Mouse (Mus musculus) embryonic facial prominence, embryonic 10.5 days (tissue): ENCODE data around the gene Itpk1. TPM values are rescaled to one million over a fixed set of nuclear protein-coding genes. Genes with fewer than 3 reads are reported as not detected.
A peak's percentile ranks its signal among the peaks of the same experiment; 100 is the strongest.
"Not testable (repeated sequence)": the region's sequence is repeated elsewhere in the genome, so short reads cannot be mapped to it uniquely, and the experiment has no call there.

Experiments used
- DNase-seq: peaks from one replicate; pipeline ENCODE4 v3.0.0-alpha.2; 2017; ENCODE audit warnings: low spot score
- H3K27ac ChIP-seq: fragments of 300-500 bp; sonication (generic); replicated peaks from 2 replicates; pipeline ENCODE4 v1.5.1; 2016; ENCODE audit warnings: mild to moderate bottlenecking
- H3K27me3 ChIP-seq: fragments of 300-500 bp; sonication (generic); replicated peaks from 2 replicates; pipeline ENCODE4 v1.6.1; 2016; ENCODE audit warnings: low read depth, mild to moderate bottlenecking; ENCODE audit not compliant: poor library complexity, severe bottlenecking
- H3K36me3 ChIP-seq: fragments of 300-500 bp; sonication (generic); replicated peaks from 2 replicates; pipeline ENCODE4 v1.6.1; 2016; ENCODE audit warnings: mild to moderate bottlenecking, moderate library complexity
- H3K4me1 ChIP-seq: fragments of 300-500 bp; sonication (generic); 2 replicates; pipeline ENCODE4 v1.6.1; 2016
- H3K4me3 ChIP-seq: fragments of 300-500 bp; sonication (generic); 2 replicates; pipeline ENCODE4 v1.5.1; 2016; ENCODE audit warnings: mild to moderate bottlenecking, moderate library complexity
- H3K9me3 ChIP-seq: fragments of 300-500 bp; sonication (generic); 2 replicates; pipeline ENCODE4 v1.6.1; 2016; ENCODE audit warnings: mild to moderate bottlenecking
- WGBS: fragments of 180-500 bp; shearing (Covaris S2); methylation state at CpG from one replicate; pipeline ENCODE4 v1.1.7; 2016; 5-methylcytosine and 5-hydroxymethylcytosine counted together
- polyA plus RNA-seq: library from polyadenylated mRNA; unstranded; fragments of >200 nt; fragmentation: Nextera tagmentation; extraction: Ambion mirVana; gene quantifications from 2 replicates; pipeline ENCODE4 v1.2.1, GENCODE M21; 2016

Gene Itpk1
- polyA plus RNA-seq, 1 experiment from 2014 or later = 13.7 TPM

DNA sequence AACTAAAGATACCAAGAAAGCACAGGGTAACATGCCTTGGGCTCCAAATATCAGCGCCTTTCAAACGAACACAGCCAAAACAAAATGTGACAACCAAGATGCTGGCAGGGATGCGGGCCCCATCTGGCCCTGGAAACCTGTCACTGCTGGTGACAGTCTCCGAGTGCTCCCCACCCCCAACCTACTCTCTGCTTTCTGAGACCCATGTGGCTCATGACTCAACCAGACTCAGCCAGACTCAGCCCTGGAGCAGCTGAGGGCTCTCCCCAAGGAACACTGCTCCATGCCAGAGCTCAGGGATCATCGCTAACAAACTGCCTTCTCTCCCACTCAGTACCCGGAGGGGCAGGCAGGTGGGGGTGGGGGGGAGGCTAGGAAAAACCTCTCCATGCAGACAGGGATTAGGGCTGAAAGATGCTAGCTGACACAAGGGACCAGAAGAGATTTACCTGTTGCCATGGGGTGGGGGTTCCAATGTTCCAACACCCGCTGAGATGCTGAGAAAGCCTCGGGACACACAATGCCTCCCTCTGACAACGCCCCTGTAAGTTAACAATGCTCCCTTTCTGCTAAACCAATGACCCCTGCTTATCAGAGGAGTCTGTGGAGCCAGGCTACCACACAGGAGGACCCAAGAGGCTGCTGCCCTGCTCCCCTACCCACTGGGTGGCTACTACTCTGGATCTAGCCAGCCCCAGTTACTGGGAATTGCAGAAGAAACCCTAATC is 64.1 kb downstream of the Itpk1 start:
- no peaks in the 10 kb centered on the region for H3K36me3 ChIP-seq
- 30% methylated on average over 9 of the region's 9 CpGs for WGBS
- peaks cover 37% of the 10 kb centered on the region for H3K4me1 ChIP-seq
- peak overlapping the region; percentile 60 for H3K27ac ChIP-seq
- DNase-seq = no peak
- no peaks in the 10 kb centered on the region for H3K27me3 ChIP-seq
- no peak overlapping the region for H3K4me3 ChIP-seq
- H3K9me3 ChIP-seq = no peaks in the 10 kb centered on the region

DNA sequence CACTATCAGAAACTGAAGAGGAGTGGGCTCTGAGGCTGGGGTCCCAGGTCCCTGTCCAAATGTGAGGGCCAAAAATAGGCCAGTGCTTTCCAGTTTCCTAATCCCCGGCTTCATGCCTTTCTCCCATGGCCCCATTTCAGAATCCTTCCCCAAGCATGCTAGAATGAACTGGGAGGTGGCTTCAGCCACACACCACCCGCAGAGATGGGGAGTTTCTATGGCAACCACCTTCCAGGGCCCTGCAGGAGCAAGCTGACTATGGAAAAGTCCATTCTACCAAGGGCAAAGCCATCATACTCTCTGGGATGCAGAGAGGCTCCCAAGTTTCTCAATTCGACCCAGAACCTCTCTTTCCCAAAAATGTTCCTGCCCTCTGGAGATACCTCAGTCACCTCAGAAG is 65.9 kb downstream of the Itpk1 start:
- H3K4me1 ChIP-seq = peaks cover 45% of the 10 kb centered on the region
- 0 out of 2 replicates have a peak overlapping the region, but pooled peaks have one; percentile 21 for H3K27ac ChIP-seq

DNA sequence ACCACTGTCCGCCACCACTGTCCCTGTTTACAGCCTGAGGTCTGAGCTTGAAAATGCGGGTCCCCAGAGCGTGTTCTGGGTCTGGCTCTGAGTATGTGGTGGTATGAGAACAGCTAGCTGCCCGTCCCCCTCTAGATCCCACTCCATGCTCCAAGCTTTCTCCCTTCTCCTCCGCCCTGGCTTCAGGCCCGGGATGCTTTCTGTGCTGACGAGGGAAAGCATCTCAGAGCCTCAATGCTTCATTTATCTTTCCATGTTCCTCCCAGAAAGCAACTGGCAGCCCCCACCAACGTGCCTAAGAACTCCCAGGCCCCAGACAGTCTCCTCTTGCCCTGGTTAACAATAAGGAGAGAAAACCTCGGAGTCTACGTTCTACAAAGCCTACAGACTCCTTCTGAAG is 67.5 kb downstream of the Itpk1 start:
- Histone ChIP-seq H3K36me3 (no peaks in the 10 kb centered on the region), H3K9me3 (no peaks in the 10 kb centered on the region), H3K4me1 (peaks cover 55% of the 10 kb centered on the region), H3K27ac (no peak overlapping the region), H3K27me3 (no peaks in the 10 kb centered on the region), H3K4me3 (no peak overlapping the region)
- WGBS = 87% methylated on average over 10 of the region's 10 CpGs
- DNase-seq = no peak

More for the DNA sequence above, 65.9 kb downstream of the Itpk1 start:
- Histone ChIP-seq H3K9me3 (no peaks in the 10 kb centered on the region), H3K4me3 (no peak overlapping the region), H3K27me3 (no peaks in the 10 kb centered on the region), H3K36me3 (no peaks in the 10 kb centered on the region)
- WGBS = 67% methylated on average over 3 of the region's 3 CpGs
- DNase-seq = no peak

- H3K4me1 ChIP-seq = peaks cover 31% of the 10 kb centered on the region
- DNase-seq = no peak
- no peak overlapping the region for H3K27ac ChIP-seq
- H3K36me3 ChIP-seq = no peaks in the 10 kb centered on the region
- no peaks in the 10 kb centered on the region for H3K9me3 ChIP-seq
- H3K4me3 ChIP-seq = no peak overlapping the region
- 81% methylated on average over 20 of the region's 20 CpGs for WGBS
- no peaks in the 10 kb centered on the region for H3K27me3 ChIP-seq
Observed at GRCm38 (mm10) chr12:102634436-102635050, 70.2 kb downstream of the Itpk1 start.

- 53% methylated on average over 4 of the region's 4 CpGs for WGBS
- H3K36me3 ChIP-seq = no peaks in the 10 kb centered on the region
Observed at GRCm38 (mm10) chr12:102633083-102633501, 71.6 kb downstream of the Itpk1 start.

GRCm38 (mm10) chr12:102631690-102632089 is 73.0 kb downstream of the Itpk1 start:
- no peak overlapping the region for H3K4me3 ChIP-seq
- H3K36me3 ChIP-seq = no peaks in the 10 kb centered on the region
- no peaks in the 10 kb centered on the region for H3K27me3 ChIP-seq
- 83% methylated on average over 8 of the region's 8 CpGs for WGBS
- no peak for DNase-seq
- H3K9me3 ChIP-seq = no peaks in the 10 kb centered on the region
- H3K27ac ChIP-seq = no peak overlapping the region
- H3K4me1 ChIP-seq = peaks cover 26% of the 10 kb centered on the region

More at GRCm38 (mm10) chr12:102633083-102633501, 71.6 kb downstream of the Itpk1 start:
- H3K4me3 ChIP-seq = no peak overlapping the region
- no peak overlapping the region; the same call in 1 of the 2 replicates for H3K27ac ChIP-seq
- H3K4me1 ChIP-seq = peaks cover 22% of the 10 kb centered on the region
- no peaks in the 10 kb centered on the region for H3K9me3 ChIP-seq
- no peak for DNase-seq
- no peaks in the 10 kb centered on the region for H3K27me3 ChIP-seq

- DNase-seq, H3K4me3 ChIP-seq, H3K27ac ChIP-seq, H3K36me3 ChIP-seq, H3K27me3 ChIP-seq, H3K9me3 ChIP-seq: not testable (repeated sequence)
- 96% methylated on average over 9 of the region's 9 CpGs for WGBS
- peaks cover 29% of the 10 kb centered on the region for H3K4me1 ChIP-seq
Observed at GRCm38 (mm10) chr12:102630471-102630870, 74.3 kb downstream of the Itpk1 start.

GRCm38 (mm10) chr12:102628221-102628620 is 76.5 kb downstream of the Itpk1 start:
- no peak for DNase-seq
- Histone ChIP-seq H3K9me3 (no peaks in the 10 kb centered on the region), H3K36me3 (no peaks in the 10 kb centered on the region), H3K4me1 (peaks cover 23% of the 10 kb centered on the region), H3K27me3 (no peaks in the 10 kb centered on the region), H3K27ac (no peak overlapping the region), H3K4me3 (no peak overlapping the region)
- WGBS = 88% methylated on average over 9 of the region's 9 CpGs

- 88% methylated on average over 5 of the region's 5 CpGs for WGBS
- no peak overlapping the region for H3K27ac ChIP-seq
- H3K4me1 ChIP-seq = peaks cover 23% of the 10 kb centered on the region
- H3K4me3 ChIP-seq = no peak overlapping the region
- H3K36me3 ChIP-seq = no peaks in the 10 kb centered on the region
- H3K9me3 ChIP-seq = no peaks in the 10 kb centered on the region
- H3K27me3 ChIP-seq = no peaks in the 10 kb centered on the region
- no peak for DNase-seq
Observed at GRCm38 (mm10) chr12:102627545-102627944, 77.2 kb downstream of the Itpk1 start.

DNA sequence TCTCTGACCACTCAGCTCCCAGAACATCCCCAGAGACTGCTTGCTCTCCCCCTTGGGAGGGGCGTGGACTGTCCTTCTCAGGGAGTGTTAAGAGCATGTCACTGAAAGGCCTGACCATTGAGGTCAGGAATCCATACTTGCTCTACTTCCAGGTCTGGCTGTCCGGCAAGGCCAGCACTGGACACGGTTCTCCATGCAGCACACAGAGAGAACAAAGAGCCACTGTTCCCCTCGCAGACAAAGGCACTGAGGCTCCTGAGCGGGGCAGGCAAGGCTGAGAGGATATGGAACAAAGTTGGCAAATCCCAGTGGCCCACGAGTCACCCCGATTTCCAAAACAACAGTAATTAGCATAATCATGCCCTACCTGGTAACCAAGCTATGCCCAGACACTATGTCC is 77.9 kb downstream of the Itpk1 start:
- Histone ChIP-seq H3K27ac (peak overlapping the region; percentile 65), H3K27me3 (no peaks in the 10 kb centered on the region), H3K4me1 (peaks cover 30% of the 10 kb centered on the region), H3K4me3 (no peak overlapping the region), H3K36me3 (no peaks in the 10 kb centered on the region), H3K9me3 (no peaks in the 10 kb centered on the region)
- WGBS = 43% methylated on average over 7 of the region's 7 CpGs
- peak; percentile 33 for DNase-seq

- H3K27ac ChIP-seq = no peak overlapping the region
- H3K36me3 ChIP-seq = no peaks in the 10 kb centered on the region
- WGBS = 84% methylated on average over 6 of the region's 6 CpGs
- H3K4me3 ChIP-seq = no peak overlapping the region
- H3K27me3 ChIP-seq = no peaks in the 10 kb centered on the region
- H3K9me3 ChIP-seq = no peaks in the 10 kb centered on the region
- peaks cover 31% of the 10 kb centered on the region for H3K4me1 ChIP-seq
- DNase-seq = no peak
Observed at GRCm38 (mm10) chr12:102625717-102626116, 79.0 kb downstream of the Itpk1 start.

GRCm38 (mm10) chr12:102625118-102625517 is 79.6 kb downstream of the Itpk1 start:
- Histone ChIP-seq H3K36me3 (no peaks in the 10 kb centered on the region), H3K9me3 (no peaks in the 10 kb centered on the region), H3K27ac (no peak overlapping the region), H3K4me1 (peaks cover 31% of the 10 kb centered on the region), H3K27me3 (no peaks in the 10 kb centered on the region), H3K4me3 (no peak overlapping the region)
- no peak for DNase-seq
- WGBS = 84% methylated on average over 5 of the region's 5 CpGs

GRCm38 (mm10) chr12:102623827-102624226 is 80.9 kb downstream of the Itpk1 start:
- Histone ChIP-seq H3K27ac (no peak overlapping the region), H3K27me3 (no peaks in the 10 kb centered on the region), H3K9me3 (no peaks in the 10 kb centered on the region), H3K36me3 (no peaks in the 10 kb centered on the region), H3K4me1 (peaks cover 39% of the 10 kb centered on the region), H3K4me3 (no peak overlapping the region)
- WGBS = 76% methylated on average over 9 of the region's 9 CpGs
- DNase-seq = no peak
